Mouse (Mus musculus) midbrain, embryonic 10.5 days (tissue): ENCODE measurements around the gene Cep70. TPM values are rescaled to one million over a fixed set of nuclear protein-coding genes. Genes with fewer than 3 reads are reported as not detected.

Experiments
- DNase-seq: peaks from one replicate; pipeline ENCODE4 v3.0.0-alpha.2; 2017; ENCODE audit warnings: low spot score
- H3K27ac ChIP-seq: fragments of 300-500 bp; sonication (generic); replicated peaks from 2 replicates; pipeline ENCODE4 v1.5.1; 2016; ENCODE audit warnings: mild to moderate bottlenecking
- H3K27me3 ChIP-seq: fragments of 300-500 bp; sonication (generic); 2 replicates; pipeline ENCODE4 v1.6.1; 2016; ENCODE audit warnings: low read depth, mild to moderate bottlenecking; ENCODE audit not compliant: poor library complexity, severe bottlenecking
- H3K36me3 ChIP-seq: fragments of 300-500 bp; sonication (generic); 2 replicates; pipeline ENCODE4 v1.6.1; 2016; ENCODE audit warnings: mild to moderate bottlenecking, moderate library complexity
- H3K4me1 ChIP-seq: fragments of 300-500 bp; sonication (generic); 2 replicates; pipeline ENCODE4 v1.6.1; 2016
- H3K4me3 ChIP-seq: fragments of 300-500 bp; sonication (generic); 2 replicates; pipeline ENCODE4 v1.5.1; 2016; ENCODE audit warnings: mild to moderate bottlenecking, moderate library complexity
- H3K9me3 ChIP-seq: fragments of 300-500 bp; sonication (generic); replicated peaks from 2 replicates; pipeline ENCODE4 v1.6.1; 2016; ENCODE audit warnings: mild to moderate bottlenecking
- WGBS: fragments of 180-500 bp; shearing (Covaris S2); methylation state at CpG from one replicate; pipeline ENCODE4 v1.1.7; 2016; 5-methylcytosine and 5-hydroxymethylcytosine counted together
- polyA plus RNA-seq: library from polyadenylated mRNA; unstranded; fragments of >200 nt; fragmentation: Nextera tagmentation; extraction: Ambion mirVana; gene quantifications from 2 replicates; pipeline ENCODE4 v1.2.1, GENCODE M21; 2016

The Cep70 gene
- polyA plus RNA-seq, 1 experiment from 2014 or later: 37.8 TPM

DNA sequence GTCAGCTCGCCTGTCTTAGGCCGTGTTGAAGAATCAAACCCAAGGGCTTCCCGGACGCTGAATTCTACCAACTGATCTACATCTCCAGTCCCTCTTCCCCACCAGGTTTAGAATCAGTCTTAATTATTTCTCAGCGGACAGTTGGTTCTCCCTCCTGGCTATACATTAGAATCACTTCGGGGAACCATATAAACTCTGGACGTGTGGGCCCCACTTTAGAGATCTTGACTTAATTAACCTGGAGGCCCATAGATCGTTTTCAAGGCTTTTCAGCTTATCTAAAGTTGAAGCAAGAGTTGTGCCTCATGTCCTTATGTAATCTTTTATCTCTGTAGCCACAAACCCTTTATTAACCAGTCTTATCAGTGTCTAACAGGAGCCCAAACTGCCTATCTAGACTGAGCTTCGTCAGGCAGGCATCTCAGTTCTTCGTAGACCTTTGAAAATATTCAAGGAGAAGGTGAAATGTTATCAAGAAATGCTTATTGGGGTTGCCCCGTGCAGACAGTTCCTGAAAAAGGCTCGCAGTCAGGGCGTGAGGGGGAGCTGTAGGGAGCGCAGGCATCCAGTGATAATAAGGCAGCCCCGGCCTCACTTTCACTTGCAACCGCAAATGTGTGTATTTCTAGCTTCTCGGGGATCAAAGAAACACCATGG, 506 bp upstream of the Cep70 start:
- Histone ChIP-seq H3K36me3 (peaks cover 7% of the 10 kb centered on the region; the same call in 1 of the 2 replicates), H3K4me3 (peak overlapping the region; percentile 91), H3K4me1 (peaks cover 17% of the 10 kb centered on the region), H3K9me3 (no peaks in the 10 kb centered on the region; the same call in 1 of the 2 replicates), H3K27ac (peak overlapping the region; percentile 92), H3K27me3 (peaks cover 4% of the 10 kb centered on the region)
- DNase-seq: peak; percentile 19
- WGBS: 11% methylated on average over 17 of the region's 17 CpGs

GRCm38 (mm10) chr9:99243895-99244293, 727 bp downstream of the Cep70 start:
- Histone ChIP-seq H3K27me3 (peaks cover 4% of the 10 kb centered on the region), H3K4me3 (peak overlapping the region; percentile 91), H3K9me3 (no peaks in the 10 kb centered on the region; the same call in 1 of the 2 replicates), H3K27ac (peak overlapping the region; percentile 92), H3K36me3 (peaks cover 11% of the 10 kb centered on the region; the same call in 1 of the 2 replicates), H3K4me1 (peaks cover 17% of the 10 kb centered on the region)
- 3% methylated on average over 10 of the region's 10 CpGs for WGBS
- DNase-seq: no peak

GRCm38 (mm10) chr9:99248304-99248703, 5.1 kb downstream of the Cep70 start:
- Histone ChIP-seq H3K4me3 (no peak overlapping the region), H3K4me1 (peaks cover 9% of the 10 kb centered on the region), H3K36me3 (peaks cover 20% of the 10 kb centered on the region), H3K9me3 (no peaks in the 10 kb centered on the region), H3K27ac (no peak overlapping the region), H3K27me3 (no peaks in the 10 kb centered on the region)
- DNase-seq: no peak
- 58% methylated on average over 8 of the region's 8 CpGs for WGBS

DNA sequence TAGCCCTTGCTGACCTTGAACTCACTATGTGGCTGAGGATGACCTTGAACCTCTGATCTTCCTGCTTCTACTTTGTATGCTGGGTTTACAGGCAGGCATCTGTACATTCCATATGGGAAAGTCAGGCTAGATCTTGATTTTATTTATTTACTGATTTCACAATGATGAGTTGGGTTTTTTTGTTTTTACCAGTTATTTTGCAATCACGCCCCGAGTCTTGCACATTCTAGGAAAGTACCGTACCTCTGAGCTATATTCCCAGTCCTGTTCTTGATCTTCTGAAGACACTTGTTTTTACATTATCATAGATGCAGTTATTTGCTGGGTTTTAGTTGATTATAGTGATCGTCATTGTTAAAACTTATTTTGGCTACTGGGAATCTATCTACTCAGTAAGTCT, 5.7 kb downstream of the Cep70 start:
- peaks cover 4% of the 10 kb centered on the region for H3K4me1 ChIP-seq
- DNase-seq: no peak
- peaks cover 22% of the 10 kb centered on the region for H3K36me3 ChIP-seq
- no peak overlapping the region for H3K4me3 ChIP-seq
- H3K27me3 ChIP-seq: no peaks in the 10 kb centered on the region
- 98% methylated on average over 4 of the region's 4 CpGs for WGBS
- no peaks in the 10 kb centered on the region for H3K9me3 ChIP-seq
- H3K27ac ChIP-seq: no peak overlapping the region

- H3K9me3 ChIP-seq: no peaks in the 10 kb centered on the region
- whole genome bisulfite sequencing: 94% methylated on average over 10 of the region's 10 CpGs
- DNase-seq: no peak
- H3K4me1 ChIP-seq: no peaks in the 10 kb centered on the region
- H3K36me3 ChIP-seq: peaks cover 58% of the 10 kb centered on the region
- H3K4me3 ChIP-seq: no peak overlapping the region
- H3K27me3 ChIP-seq: no peaks in the 10 kb centered on the region
- no peak overlapping the region for H3K27ac ChIP-seq
Observed at GRCm38 (mm10) chr9:99253861-99254260, 10.7 kb downstream of the Cep70 start.

- Histone ChIP-seq H3K4me1 (no peaks in the 10 kb centered on the region), H3K4me3 (no peak overlapping the region), H3K36me3 (peaks cover 56% of the 10 kb centered on the region), H3K27me3 (no peaks in the 10 kb centered on the region), H3K27ac (no peak overlapping the region), H3K9me3 (no peaks in the 10 kb centered on the region)
- DNase-seq: no peak
- WGBS: 95% methylated on average over 1 of the region's 1 CpGs
Observed at GRCm38 (mm10) chr9:99256206-99256605, 13.0 kb downstream of the Cep70 start.

GRCm38 (mm10) chr9:99256821-99257220, 13.7 kb downstream of the Cep70 start:
- Histone ChIP-seq H3K9me3 (no peaks in the 10 kb centered on the region), H3K27ac (no peak overlapping the region), H3K27me3 (no peaks in the 10 kb centered on the region), H3K4me1 (no peaks in the 10 kb centered on the region), H3K36me3 (peaks cover 56% of the 10 kb centered on the region), H3K4me3 (no peak overlapping the region)
- DNase-seq: no peak
- WGBS: 92% methylated on average over 3 of the region's 3 CpGs

GRCm38 (mm10) chr9:99258891-99259290, 15.7 kb downstream of the Cep70 start:
- no peaks in the 10 kb centered on the region for H3K4me1 ChIP-seq
- DNase-seq: no peak
- no peak overlapping the region for H3K27ac ChIP-seq
- peaks cover 71% of the 10 kb centered on the region for H3K36me3 ChIP-seq
- H3K4me3 ChIP-seq: no peak overlapping the region
- no peaks in the 10 kb centered on the region for H3K9me3 ChIP-seq
- 74% methylated on average over 5 of the region's 5 CpGs for WGBS
- no peaks in the 10 kb centered on the region for H3K27me3 ChIP-seq

GRCm38 (mm10) chr9:99304296-99304695, 61.1 kb downstream of the Cep70 start:
- peaks cover 42% of the 10 kb centered on the region for H3K36me3 ChIP-seq
- H3K27me3 ChIP-seq: no peaks in the 10 kb centered on the region
- no peak overlapping the region for H3K27ac ChIP-seq
- WGBS: 91% methylated on average over 5 of the region's 5 CpGs
- H3K4me3 ChIP-seq: no peak overlapping the region
- no peak for DNase-seq
- no peaks in the 10 kb centered on the region for H3K9me3 ChIP-seq
- H3K4me1 ChIP-seq: no peaks in the 10 kb centered on the region

- Histone ChIP-seq H3K4me1 (no peaks in the 10 kb centered on the region), H3K9me3 (no peaks in the 10 kb centered on the region), H3K36me3 (peaks cover 47% of the 10 kb centered on the region), H3K27me3 (no peaks in the 10 kb centered on the region), H3K27ac (no peak overlapping the region), H3K4me3 (no peak overlapping the region)
- DNase-seq: no peak
- 92% methylated on average over 6 of the region's 6 CpGs for WGBS
Observed at GRCm38 (mm10) chr9:99306226-99306625, 63.1 kb downstream of the Cep70 start.

DNA sequence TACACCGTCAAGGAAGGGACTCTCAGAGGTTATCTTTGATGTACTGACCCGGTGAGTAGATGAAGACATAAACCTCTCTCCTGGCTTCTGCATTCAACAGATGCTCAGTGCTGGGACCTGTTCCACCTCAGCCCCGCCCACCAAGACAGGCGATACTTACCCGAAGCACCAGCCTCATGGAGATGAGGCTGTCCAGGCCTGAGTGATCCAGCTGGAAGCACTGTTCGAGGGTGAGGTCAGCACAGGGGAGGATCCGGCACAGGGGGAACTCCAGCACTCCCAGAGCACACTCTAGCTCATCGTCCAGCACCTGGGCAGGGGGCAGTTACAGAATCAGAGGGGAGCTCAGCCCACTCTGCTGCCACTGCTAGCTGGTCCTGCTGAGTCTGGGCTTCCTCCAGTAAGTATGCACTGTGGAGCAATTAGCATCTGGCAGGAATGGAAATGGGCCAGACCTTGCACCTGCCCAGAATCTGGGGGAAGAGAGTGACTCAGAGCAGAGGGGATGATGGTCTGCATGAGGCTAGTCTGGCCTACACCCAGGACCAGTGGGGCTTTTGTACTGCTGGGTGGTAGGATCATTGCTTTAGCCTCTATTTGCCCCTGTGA, 76.3 kb downstream of the Cep70 start:
- 70% methylated on average over 8 of the region's 8 CpGs for WGBS
- DNase-seq: no peak
- Histone ChIP-seq H3K4me1 (peaks cover 5% of the 10 kb centered on the region; the same call in 1 of the 2 replicates), H3K4me3 (no peak overlapping the region), H3K27ac (no peak overlapping the region), H3K36me3 (no peaks in the 10 kb centered on the region), H3K9me3 (no peaks in the 10 kb centered on the region), H3K27me3 (no peaks in the 10 kb centered on the region)

DNA sequence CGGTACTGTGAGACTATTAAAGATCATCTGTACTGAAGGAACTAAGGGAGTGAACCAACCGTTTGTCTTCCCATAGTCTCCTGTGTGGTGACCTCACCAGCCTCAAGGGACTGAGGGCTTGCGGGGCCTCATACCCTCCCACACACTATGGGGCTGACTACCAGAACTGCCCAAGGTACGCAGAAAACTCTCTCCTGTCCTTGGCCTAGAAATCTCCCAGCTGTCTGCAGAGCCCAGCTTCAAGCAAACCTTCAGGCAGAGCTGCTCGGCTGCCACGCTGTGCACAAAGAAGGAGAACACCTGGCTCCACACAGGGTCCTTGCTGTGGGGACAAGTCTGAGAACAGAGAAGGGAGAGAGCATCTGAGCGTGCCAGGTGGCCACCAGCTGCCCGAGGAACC, 76.8 kb downstream of the Cep70 start:
- no peak for DNase-seq
- no peaks in the 10 kb centered on the region for H3K36me3 ChIP-seq
- no peak overlapping the region for H3K27ac ChIP-seq
- peaks cover 5% of the 10 kb centered on the region; the same call in 1 of the 2 replicates for H3K4me1 ChIP-seq
- no peaks in the 10 kb centered on the region for H3K27me3 ChIP-seq
- no peaks in the 10 kb centered on the region for H3K9me3 ChIP-seq
- WGBS: 90% methylated on average over 8 of the region's 8 CpGs
- no peak overlapping the region for H3K4me3 ChIP-seq

DNA sequence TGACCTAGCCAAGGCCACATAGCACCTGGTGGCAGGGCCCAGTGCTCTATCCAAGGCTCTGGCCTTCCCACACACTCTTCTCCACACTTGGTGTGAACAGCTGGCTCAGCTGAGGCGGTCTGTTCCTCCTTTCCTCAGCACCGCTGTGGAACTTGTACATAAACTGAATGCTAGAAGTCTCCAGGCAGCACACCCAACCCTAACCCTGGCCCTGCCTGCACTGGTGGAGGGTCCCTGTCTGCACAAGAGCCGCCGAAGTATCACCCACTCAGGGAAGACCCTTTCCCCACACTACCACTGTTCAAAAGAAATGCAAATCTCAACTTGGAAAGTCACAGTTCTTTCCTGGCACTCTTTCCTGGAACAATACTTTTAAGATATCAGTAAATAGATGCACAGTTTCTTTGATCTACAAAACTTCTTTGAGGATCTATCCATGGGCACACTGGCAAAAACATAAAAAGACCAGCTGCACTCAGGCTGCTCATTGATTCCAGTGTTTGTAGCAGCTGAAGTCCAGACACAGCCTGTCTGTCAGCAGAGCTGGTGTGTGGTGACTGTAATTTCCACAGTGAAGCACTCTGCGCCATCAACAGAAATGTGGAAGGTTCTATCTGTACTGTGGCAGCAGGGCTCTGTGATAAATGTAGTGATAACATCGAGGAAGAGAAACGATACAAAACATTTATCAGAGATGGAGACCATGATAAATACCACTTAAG, 82.2 kb downstream of the Cep70 start:
- WGBS: 94% methylated on average over 7 of the region's 7 CpGs
- Histone ChIP-seq H3K4me3 (no peak overlapping the region), H3K4me1 (peaks cover 9% of the 10 kb centered on the region), H3K27me3 (no peaks in the 10 kb centered on the region), H3K36me3 (no peaks in the 10 kb centered on the region), H3K9me3 (no peaks in the 10 kb centered on the region), H3K27ac (no peak overlapping the region)
- no peak for DNase-seq
